Mouse (Mus musculus) liver, embryonic 11.5 days (tissue): ENCODE results near the gene Nxpe4. TPM values are rescaled to one million over a fixed set of nuclear protein-coding genes. Genes with fewer than 3 reads are reported as not detected.
"Not testable (repeated sequence)": the region's sequence is repeated elsewhere in the genome, so short reads cannot be mapped to it uniquely, and the experiment has no call there.

Source experiments
- ATAC-seq: fragments of 200-750 bp; cut with Nextera tagmentation; replicated peaks from 2 replicates; pipeline ENCODE4 v1.8.0; 2017; ENCODE audit warnings: moderate number of reproducible peaks, mild to moderate bottlenecking, moderate TSS enrichment, moderate library complexity; ENCODE audit not compliant: low FRiP score
- DNase-seq: peaks from one replicate; pipeline ENCODE4 v3.0.0-alpha.2; 2017; ENCODE audit warnings: low spot score
- H3K27ac ChIP-seq: fragments of 300-500 bp; sonication (generic); 2 replicates; pipeline ENCODE4 v1.5.1; 2014; ENCODE audit warnings: mild to moderate bottlenecking, low read depth, low read length, control low read depth
- H3K27me3 ChIP-seq: fragments of 300-500 bp; sonication (generic); replicated peaks from 2 replicates; pipeline ENCODE4 v1.6.1; 2014; ENCODE audit warnings: low read length, mixed read lengths; ENCODE audit not compliant: control insufficient read depth, insufficient read depth
- H3K36me3 ChIP-seq: fragments of 300-500 bp; sonication (generic); 2 replicates; pipeline ENCODE4 v1.6.1; 2014; ENCODE audit warnings: mild to moderate bottlenecking, low read length, moderate library complexity, mixed read lengths; ENCODE audit not compliant: control insufficient read depth, insufficient read depth
- H3K4me1 ChIP-seq: fragments of 300-500 bp; sonication (generic); replicated peaks from 2 replicates; pipeline ENCODE4 v1.6.1; 2014; ENCODE audit warnings: low read length, mixed read lengths; ENCODE audit not compliant: control insufficient read depth, insufficient read depth
- H3K4me2 ChIP-seq: fragments of 300-500 bp; sonication (generic); 2 replicates; pipeline ENCODE4 v1.6.1; 2014; ENCODE audit warnings: mild to moderate bottlenecking, control low read depth, moderate library complexity
- H3K4me3 ChIP-seq: fragments of 300-500 bp; sonication (generic); 2 replicates; pipeline ENCODE4 v1.5.1; 2014; ENCODE audit warnings: low read depth, low read length, control low read depth
- H3K9ac ChIP-seq: fragments of 300-500 bp; sonication (generic); 2 replicates; pipeline ENCODE4 v1.6.1; 2014; ENCODE audit warnings: low read depth, low read length, control low read depth
- H3K9me3 ChIP-seq: fragments of 300-500 bp; sonication (generic); 2 replicates; pipeline ENCODE4 v1.6.1; 2016; ENCODE audit warnings: low read length, inconsistent platforms, mixed read lengths; ENCODE audit not compliant: control insufficient read depth
- WGBS: fragments of 180-500 bp; shearing (Covaris S2); extraction: QIAGEN DNeasy Blood & Tissue Kit; methylation state at CpG from one replicate; pipeline ENCODE4 v1.1.7; 2014; 5-methylcytosine and 5-hydroxymethylcytosine counted together
- polyA plus RNA-seq: library from polyadenylated mRNA; unstranded; fragments of >200 nt; fragmentation: Nextera tagmentation; extraction: Ambion mirVana; gene quantifications from 2 replicates; pipeline ENCODE4 v1.2.1, GENCODE M21; 2014

Gene Nxpe4
- polyA plus RNA-seq, 1 experiment from 2014 or later, result 10.0 TPM

DNA sequence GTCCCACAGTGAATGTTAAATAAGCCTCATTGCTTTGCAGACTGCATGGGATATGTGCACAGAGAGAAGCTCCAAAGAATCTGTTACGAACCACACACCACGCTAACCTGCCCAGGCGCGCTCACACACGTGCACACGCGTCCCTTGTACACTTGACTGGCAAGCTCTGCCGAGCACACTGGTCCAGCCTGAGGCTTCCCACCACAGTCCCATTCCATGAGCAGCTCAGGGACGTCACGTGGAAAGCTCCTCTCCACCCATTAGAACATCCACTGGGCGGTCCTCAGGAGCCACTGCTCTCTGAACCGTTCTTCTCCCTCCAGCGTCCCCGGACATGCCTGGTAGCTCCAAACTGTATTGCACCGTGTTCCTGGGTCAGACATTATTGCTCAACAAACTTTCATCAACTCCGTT lies 105.2 kb downstream of the Nxpe4 start:
- DNase-seq (peak; percentile 66), ATAC-seq (peak; percentile 89)
- Histone ChIP-seq H3K9ac (peak overlapping the region; percentile 60), H3K4me1 (no peaks in the 10 kb centered on the region), H3K27me3 (0 out of 2 replicates have a peak, but pooled peaks cover 5% of the 10 kb centered on the region), H3K9me3 (no peaks in the 10 kb centered on the region), H3K4me2 (peak overlapping the region; percentile 95), H3K27ac (no peak overlapping the region), H3K4me3 (peak overlapping the region; percentile 51), H3K36me3 (no peaks in the 10 kb centered on the region)
- under 1% methylated on average over 16 of the region's 16 CpGs for WGBS

DNA sequence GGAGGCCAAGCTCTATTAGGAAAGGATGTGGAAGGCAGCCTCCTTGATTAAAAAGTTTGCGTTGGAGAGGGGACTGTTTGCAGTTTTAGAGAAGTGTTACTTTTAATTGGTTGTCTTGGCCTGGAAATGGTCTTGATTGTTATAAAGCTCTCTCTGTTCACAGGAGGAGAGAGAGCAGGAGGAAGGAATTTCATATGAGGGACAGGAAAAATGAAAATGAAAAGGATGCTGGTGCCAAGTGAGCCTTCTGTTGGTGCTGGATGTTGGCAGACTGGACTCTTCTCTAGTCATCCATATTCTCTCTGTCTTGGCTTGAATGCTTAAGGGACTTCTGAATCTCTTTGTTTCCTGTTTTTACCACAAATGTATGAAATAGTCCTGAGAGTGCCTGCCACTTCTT lies 106.1 kb downstream of the Nxpe4 start:
- DNase-seq (no peak), ATAC-seq (no peak)
- Histone ChIP-seq H3K9ac (no peak overlapping the region), H3K4me2 (no peak overlapping the region), H3K9me3 (no peaks in the 10 kb centered on the region), H3K27ac (no peak overlapping the region), H3K27me3 (0 out of 2 replicates have a peak, but pooled peaks cover 2% of the 10 kb centered on the region), H3K4me1 (no peaks in the 10 kb centered on the region), H3K4me3 (no peak overlapping the region), H3K36me3 (no peaks in the 10 kb centered on the region)
- WGBS, result 83% methylated on average over 1 of the region's 1 CpGs

DNA sequence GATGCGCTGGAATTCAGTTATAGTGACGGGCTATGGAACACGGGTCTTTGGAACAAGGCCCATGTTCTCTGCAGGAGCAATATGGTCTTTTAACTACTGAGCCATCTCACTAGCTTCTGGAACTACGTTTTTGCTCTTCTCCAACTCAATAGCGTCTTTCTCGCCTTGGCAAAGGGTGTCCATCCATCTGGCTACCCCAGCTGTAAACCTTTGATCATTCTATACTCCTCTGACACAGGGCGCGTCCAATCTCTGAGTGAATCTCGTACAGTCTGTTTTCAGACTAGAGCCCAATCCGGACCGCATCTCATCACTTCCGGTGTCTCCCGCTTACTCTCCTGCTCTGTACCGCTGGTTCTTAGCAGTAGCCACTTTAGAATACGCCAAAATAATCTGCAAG lies 115.0 kb downstream of the Nxpe4 start:
- WGBS, result 89% methylated on average over 15 of the region's 15 CpGs
- Histone ChIP-seq H3K9ac (no peak overlapping the region), H3K27me3 (no peaks in the 10 kb centered on the region), H3K9me3 (no peaks in the 10 kb centered on the region), H3K4me1 (no peaks in the 10 kb centered on the region), H3K36me3 (no peaks in the 10 kb centered on the region), H3K4me3 (no peak overlapping the region), H3K4me2 (no peak overlapping the region), H3K27ac (no peak overlapping the region)
- DNase-seq (no peak), ATAC-seq (no peak)

DNA sequence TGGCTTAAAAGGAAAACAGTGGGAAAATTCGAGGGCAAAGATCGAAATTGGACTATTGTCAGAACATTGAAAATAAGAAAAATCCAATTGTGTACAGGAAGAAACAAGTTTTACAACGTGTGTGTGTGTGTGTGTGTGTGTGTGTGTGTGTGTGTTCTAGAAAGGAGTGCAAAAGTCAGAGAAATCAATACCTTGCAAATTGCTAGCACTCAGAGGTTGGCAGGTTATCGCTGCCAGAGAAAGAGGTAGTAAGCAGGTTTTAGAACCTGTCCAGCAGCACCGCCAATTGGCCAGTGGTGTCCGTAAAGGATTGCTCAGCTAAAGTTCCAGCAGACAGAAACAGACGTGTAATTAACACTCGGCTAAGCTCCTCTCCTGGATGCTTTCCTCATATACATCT lies 122.4 kb downstream of the Nxpe4 start:
- Histone ChIP-seq H3K4me2 (no peak overlapping the region), H3K9ac (no peak overlapping the region), H3K9me3 (no peaks in the 10 kb centered on the region), H3K27ac (no peak overlapping the region), H3K4me3 (no peak overlapping the region), H3K36me3 (no peaks in the 10 kb centered on the region), H3K27me3 (no peaks in the 10 kb centered on the region), H3K4me1 (no peaks in the 10 kb centered on the region)
- 79% methylated on average over 8 of the region's 8 CpGs for WGBS
- ATAC-seq (no peak), DNase-seq (no peak)

DNA sequence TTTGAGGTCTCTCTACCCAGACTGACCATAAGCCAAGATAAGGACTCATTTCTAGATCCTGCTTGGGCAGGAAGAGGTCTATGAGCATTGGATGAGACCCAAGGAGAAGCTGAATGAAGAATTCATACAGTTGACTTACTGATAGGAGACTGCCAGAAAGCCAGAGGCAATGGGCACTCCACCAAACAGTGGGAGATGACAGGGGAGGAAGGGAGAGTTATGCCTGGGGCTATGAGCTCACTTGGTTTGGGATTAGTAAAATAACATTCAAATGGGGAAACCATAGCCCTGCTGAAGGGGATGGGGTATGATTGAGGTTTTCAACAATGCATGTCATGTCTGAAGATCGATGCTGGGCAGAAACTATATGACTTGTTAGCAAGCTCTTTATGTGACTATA lies 128.5 kb downstream of the Nxpe4 start:
- Histone ChIP-seq H3K36me3 (no peaks in the 10 kb centered on the region), H3K4me1 (no peaks in the 10 kb centered on the region), H3K9ac (no peak overlapping the region), H3K4me3 (no peak overlapping the region), H3K27ac (no peak overlapping the region), H3K9me3 (no peaks in the 10 kb centered on the region), H3K27me3 (no peaks in the 10 kb centered on the region), H3K4me2 (no peak overlapping the region)
- ATAC-seq, result no peak
- DNase-seq, result no peak
- 86% methylated on average over 1 of the region's 1 CpGs for WGBS

DNA sequence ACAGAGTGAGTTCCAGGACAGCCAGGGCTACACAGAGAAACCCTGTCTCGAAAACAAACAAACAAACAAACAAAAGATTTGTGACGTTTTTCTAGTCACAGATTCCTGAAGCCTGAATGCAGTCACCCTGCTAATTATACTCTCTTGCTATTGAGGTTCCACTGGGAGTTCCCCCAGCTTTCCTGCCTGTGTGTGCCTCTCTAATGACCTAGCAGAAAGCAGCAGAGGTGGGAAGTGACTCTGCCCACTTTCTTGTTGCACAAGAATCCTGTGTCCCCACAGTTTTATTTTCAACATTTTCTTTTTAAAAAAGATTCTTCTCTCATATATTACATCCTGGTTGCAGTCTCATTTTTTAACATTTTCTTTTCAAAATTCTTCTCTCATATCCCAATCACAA lies 132.9 kb downstream of the Nxpe4 start:
- 56% methylated on average over 2 of the region's 2 CpGs for WGBS
- Histone ChIP-seq H3K9ac (no peak overlapping the region), H3K4me3 (no peak overlapping the region), H3K4me1 (no peaks in the 10 kb centered on the region), H3K27ac (no peak overlapping the region), H3K4me2 (no peak overlapping the region), H3K9me3 (no peaks in the 10 kb centered on the region), H3K27me3 (no peaks in the 10 kb centered on the region), H3K36me3 (no peaks in the 10 kb centered on the region)
- no peak for ATAC-seq
- DNase-seq, result no peak

DNA sequence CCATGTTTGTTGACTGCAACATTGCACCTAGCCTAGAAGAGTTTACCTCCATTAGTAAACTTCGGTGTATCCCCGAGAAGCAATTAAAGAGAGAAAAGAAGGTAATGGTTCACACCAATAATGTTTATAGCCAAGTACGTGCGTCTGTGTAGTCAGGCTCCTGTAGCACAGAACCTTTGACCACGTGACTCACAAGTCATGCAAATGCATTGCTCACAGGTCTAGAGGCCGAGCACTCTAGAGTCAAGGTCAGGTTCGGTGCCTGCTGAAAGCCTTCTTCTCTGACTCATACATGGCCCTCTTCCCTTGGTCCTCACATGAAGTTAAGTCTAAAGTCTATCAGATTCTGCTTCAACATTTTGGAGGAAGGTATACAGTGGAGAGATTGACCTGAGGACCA lies 137.2 kb downstream of the Nxpe4 start:
- ATAC-seq (no peak), DNase-seq (no peak)
- Histone ChIP-seq H3K4me1 (no peaks in the 10 kb centered on the region), H3K4me3 (no peak overlapping the region), H3K27ac (no peak overlapping the region), H3K36me3 (no peaks in the 10 kb centered on the region), H3K4me2 (no peak overlapping the region), H3K27me3 (no peaks in the 10 kb centered on the region), H3K9me3 (no peaks in the 10 kb centered on the region), H3K9ac (no peak overlapping the region)
- 83% methylated on average over 7 of the region's 7 CpGs for WGBS

DNA sequence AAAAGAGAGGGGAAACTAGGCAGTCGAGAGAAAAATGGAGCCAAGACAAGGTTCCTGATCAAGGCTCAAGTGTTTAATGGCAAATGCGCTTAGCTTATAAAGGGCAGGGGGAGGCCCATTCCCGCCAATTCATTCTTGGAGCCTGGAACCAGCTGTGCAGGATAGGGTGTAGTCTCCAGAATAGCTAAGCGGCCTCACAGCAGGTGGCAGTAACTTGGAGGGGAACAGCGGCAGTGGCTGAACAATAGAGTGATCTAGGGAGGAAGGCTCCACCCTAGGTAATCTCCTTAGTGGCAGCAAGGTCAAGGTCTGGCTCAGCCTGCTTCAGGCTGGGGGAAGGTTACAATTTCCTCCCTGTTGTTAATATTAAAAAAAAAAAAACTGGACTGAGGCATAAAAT lies 141.7 kb downstream of the Nxpe4 start:
- H3K4me1 ChIP-seq, ATAC-seq, H3K9me3 ChIP-seq, H3K4me2 ChIP-seq, H3K4me3 ChIP-seq, H3K27me3 ChIP-seq, DNase-seq, H3K27ac ChIP-seq, H3K36me3 ChIP-seq, H3K9ac ChIP-seq: not testable (repeated sequence)
- WGBS, result 55% methylated on average over 5 of the region's 5 CpGs

DNA sequence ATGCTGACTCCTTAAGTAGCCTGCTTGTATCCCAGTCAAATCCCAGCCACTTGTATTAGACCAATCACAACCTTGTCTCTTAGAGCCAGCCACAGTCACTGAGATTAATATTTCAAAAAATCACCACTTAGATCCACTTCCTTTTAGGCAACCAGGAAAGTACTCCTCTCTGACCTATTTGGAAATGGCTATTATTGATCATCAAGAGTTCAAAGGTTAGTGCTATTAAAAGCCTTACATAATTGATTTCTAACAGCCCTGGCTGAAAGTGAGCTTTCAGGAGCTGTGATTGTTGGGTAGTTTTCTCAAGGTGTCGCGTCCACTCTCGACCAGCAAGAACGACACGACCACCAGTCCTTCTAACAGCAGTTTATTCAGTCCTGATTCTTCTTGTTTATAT lies 149.4 kb downstream of the Nxpe4 start:
- 83% methylated on average over 5 of the region's 5 CpGs for WGBS
- Histone ChIP-seq H3K4me1 (no peaks in the 10 kb centered on the region), H3K27ac (no peak overlapping the region), H3K9me3 (no peaks in the 10 kb centered on the region), H3K4me2 (no peak overlapping the region), H3K27me3 (no peaks in the 10 kb centered on the region), H3K36me3 (no peaks in the 10 kb centered on the region), H3K4me3 (no peak overlapping the region), H3K9ac (no peak overlapping the region)
- ATAC-seq, result no peak
- no peak for DNase-seq
